Mouse (Mus musculus) thymus, postnatal 4 days (tissue): ENCODE measurements at regions not wholly inside any gene's neighbourhood (a gene's known extent, or its start where the extent isn't known, plus 50 kb on each side); places are given as distances from the start of the nearest gene placed in this dataset.

Experiments used
- DNase-seq: peaks from one replicate; pipeline ENCODE4 v3.0.0; 2021

- no peak for DNase-seq
Measured at GRCm38 (mm10) chr13:54285968-54286367, 85.2 kb upstream of the Cplx2 start.

GRCm38 (mm10) chr13:54286616-54287015, 84.5 kb upstream of the Cplx2 start:
- no peak for DNase-seq

GRCm38 (mm10) chr13:54290066-54290465, 81.1 kb upstream of the Cplx2 start:
- DNase-seq: no peak

DNA sequence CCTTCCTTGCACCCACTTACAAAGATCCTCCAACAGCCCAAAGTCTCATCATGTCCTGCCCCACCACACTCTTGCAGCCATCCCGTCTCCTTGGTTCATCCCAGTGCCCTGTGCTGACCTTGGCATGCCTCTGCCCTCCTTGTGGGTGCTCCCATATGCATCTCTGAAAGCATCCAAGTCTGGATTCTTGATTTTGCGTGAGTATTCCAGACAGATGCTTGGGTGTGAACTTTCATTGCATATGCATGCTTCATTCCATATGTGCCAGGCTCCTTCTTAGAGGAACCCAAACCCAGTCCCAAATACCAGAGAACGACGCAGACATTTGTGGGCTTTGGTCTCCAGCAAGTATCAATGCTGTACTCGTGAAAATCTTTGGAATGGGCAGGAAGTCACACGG, 78.8 kb upstream of the Cplx2 start:
- no peak for DNase-seq

DNA sequence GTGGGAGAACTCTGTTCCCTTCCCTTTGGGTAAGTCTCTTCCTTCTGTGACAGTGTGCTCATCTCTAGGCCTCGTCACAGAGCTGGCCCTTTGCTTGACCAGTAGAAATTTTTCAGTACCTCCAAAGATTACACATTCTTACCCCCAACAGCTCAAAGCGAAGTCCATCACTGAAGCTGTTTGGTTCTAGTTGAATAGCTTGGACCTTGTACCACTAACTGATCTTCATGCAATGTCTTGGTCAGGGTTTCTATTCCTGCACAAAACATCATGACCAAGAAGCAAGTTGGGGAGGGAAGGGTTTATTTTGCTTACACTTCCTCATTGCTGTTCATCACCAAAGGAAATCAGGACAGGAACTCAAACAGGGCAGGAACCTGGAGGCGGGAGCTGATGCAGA, 78.1 kb upstream of the Cplx2 start:
- DNase-seq: no peak

- no peak for DNase-seq
Measured at GRCm38 (mm10) chr13:54295475-54296259, 75.5 kb upstream of the Cplx2 start.

- no peak for DNase-seq
Measured at GRCm38 (mm10) chr13:54296260-54296555, 74.9 kb upstream of the Cplx2 start.

- DNase-seq: no peak
Measured at GRCm38 (mm10) chr13:54298851-54299250, 72.3 kb upstream of the Cplx2 start.

DNA sequence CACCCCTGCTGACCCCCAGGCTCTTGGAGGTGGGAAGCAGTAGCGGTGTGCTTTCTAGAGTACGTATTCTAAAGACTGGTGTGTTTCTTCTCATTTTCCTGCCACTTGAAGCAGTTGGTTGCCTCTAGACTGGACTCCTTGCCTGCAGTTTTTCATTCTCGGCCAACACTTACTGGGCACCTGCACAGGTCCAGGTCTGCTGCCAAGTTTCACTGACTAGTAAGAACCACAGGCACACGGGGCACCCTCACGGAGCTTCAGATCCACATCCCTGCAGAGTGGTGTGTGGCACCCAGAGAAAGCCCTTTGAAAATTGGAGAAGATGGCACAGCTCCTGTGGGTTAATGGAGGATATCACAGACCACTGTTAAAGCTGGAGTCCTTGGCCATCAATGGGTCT, 71.9 kb upstream of the Cplx2 start:
- DNase-seq: no peak

- no peak for DNase-seq
Measured at GRCm38 (mm10) chr13:54301110-54301509, 70.0 kb upstream of the Cplx2 start.

- DNase-seq: no peak
Measured at GRCm38 (mm10) chr13:54301677-54302076, 69.5 kb upstream of the Cplx2 start.

DNA sequence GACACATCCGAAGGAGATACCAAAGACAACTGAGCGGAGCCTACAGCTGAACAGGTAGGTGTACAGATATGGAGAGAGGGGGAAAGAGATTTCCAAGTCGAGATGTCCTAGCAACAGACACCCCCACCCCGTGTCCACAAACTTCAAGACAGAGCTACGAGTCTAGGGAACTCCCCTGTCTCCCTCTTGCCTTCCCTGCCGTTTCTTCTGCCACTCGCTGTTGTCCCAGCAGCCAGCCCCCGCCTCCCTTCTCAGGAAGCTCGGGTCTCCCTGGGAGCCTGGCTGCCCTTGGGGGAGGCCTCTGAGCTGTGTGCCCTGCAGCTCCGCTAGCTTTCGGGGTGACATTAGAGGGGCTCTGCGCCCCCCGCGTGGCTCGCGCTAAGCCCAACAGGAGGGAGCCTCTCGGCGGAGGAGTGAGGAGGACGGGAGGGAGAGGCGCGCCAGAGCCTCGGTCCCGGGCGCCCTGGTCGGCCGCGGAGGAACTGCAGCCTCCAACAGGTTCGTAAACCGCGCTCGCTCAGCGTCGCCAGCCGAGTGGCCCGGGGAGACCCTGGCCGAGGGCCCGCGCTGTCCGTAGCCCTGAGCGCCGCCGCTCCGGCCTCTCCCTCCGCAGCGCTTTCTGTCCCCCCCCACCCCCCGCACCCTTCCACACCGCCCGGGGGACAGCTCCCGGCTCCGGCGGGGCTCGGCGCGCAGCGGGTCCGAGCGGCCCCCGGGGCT, 68.6 kb upstream of the Cplx2 start:
- DNase-seq: peak; percentile 38

DNA sequence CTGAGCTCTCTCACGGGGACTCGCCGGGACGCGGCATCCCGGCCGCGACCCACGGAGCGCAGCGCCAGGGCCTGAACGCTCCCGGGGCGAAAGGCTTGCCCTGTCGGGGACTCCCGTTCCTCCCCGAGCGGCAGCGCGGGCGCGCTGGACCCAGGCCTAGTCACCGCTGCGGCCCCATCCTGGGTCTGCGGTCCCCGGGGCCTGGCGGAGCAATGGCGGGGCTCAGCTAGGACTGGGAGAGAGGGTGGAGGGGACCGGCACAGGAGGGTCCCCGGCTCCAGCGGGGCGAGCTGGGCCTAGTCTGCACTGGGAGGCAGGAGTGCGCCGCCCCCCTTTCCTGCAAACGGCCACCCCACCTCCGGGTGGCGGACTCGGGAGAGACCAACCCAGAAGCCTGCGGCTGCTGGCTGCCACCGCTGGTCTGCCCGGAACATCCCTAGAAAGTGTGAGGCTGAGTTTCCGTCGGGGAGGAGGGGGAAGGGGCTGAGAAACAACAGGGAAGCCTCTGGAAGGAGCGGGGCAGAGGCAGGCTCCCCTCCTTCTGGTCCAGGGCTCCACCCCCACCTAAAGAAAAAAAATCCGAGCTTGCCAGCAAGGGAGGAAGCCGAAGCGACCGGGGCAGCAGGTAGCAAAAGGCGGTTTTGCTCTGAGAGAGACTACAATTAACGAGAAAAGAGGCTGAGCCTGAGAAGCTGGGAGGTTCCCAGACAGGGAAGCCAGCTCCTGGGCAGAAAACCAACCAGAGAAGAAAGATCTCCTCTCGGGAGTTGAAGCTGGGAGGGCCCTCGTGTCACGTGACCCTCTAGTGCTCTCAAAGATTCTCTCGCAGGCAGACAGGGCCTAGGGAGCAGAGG, 67.9 kb upstream of the Cplx2 start:
- peak; percentile 48 for DNase-seq

DNA sequence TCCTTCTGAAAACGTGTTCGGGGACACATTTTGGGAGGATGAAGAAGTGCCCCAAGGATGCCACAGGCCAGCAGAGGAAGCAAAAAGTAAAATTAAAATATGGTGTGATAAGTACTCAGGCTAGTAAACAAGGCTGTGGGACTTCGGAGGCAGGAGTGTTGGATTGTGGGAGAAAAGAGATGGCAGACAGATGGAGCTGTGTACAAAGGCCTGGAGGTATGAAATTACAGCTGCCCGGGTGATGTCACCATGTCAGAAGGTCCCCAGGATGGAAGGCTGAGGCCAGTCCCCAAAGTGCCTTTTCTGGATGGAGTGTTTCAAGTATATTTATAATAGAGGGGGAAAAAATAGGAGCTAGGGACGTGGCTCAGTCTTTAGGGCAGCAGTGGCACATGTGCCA, 66.9 kb upstream of the Cplx2 start:
- DNase-seq: no peak

GRCm38 (mm10) chr13:54308591-54308990, 62.6 kb upstream of the Cplx2 start:
- DNase-seq: no peak

DNA sequence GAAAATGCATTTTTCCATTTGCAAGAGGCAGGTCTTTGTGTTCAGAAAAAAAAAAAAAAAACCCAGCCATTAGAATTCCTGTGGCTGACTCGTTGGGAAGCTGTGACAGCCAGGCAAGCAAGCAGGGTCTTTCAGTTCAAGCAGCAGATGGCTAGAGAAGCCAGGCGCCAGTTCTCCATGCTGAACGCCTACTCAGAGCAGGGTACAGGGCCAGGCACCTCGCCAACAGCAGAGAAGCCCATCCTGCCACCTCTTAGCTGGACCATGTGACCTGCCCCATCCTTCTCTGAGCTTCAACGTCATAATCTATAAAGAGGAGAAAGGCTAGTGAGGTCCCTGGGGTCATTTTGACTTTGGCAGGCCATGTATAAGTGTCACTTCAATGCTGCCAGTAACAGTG, 61.8 kb upstream of the Cplx2 start:
- DNase-seq: no peak

GRCm38 (mm10) chr13:54310144-54310543, 61.0 kb upstream of the Cplx2 start:
- no peak for DNase-seq

DNA sequence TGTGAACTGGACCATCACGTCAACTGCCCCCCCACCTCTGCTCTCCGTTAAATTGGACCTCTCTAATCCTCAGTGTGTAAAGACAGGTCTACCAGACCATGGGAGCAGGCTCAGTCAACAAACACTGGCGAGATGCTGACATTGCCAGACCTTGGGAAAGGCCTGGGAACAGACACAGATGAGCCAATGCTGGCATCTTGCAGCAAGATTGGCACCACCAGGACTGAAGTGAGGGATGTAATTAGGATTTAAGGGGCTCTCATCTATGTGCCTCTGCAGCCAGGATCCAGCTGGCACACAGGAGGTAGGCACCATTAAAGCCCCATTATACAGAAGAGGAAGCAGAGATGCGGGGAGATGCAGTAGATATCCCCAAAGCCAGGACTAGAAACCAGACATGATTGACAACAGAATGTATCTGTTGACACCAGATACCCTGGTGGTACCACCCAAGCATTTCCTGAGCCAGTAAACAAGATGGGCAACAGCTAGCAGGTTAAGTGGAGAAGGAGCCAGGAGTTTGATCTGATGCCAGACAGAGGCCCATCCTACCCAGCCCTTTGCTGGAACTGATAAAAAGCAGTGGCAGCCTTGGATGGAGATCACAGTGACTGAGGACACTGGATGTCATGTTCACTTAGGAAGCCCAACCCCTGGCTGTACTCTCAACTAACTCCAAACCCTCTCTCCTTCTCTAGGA, 59.7 kb upstream of the Cplx2 start:
- no peak for DNase-seq

GRCm38 (mm10) chr13:54312405-54313185, 58.6 kb upstream of the Cplx2 start:
- DNase-seq: no peak

- no peak for DNase-seq
Measured at GRCm38 (mm10) chr13:54315333-54315732, 55.8 kb upstream of the Cplx2 start.

- DNase-seq: no peak
Measured at GRCm38 (mm10) chr13:54316907-54317306, 54.2 kb upstream of the Cplx2 start.

GRCm38 (mm10) chr13:54318161-54318560, 53.0 kb upstream of the Cplx2 start:
- no peak for DNase-seq
